Mouse (Mus musculus): ENCODE measurements around the gene Agpat1.

The Agpat1 gene

DNA sequence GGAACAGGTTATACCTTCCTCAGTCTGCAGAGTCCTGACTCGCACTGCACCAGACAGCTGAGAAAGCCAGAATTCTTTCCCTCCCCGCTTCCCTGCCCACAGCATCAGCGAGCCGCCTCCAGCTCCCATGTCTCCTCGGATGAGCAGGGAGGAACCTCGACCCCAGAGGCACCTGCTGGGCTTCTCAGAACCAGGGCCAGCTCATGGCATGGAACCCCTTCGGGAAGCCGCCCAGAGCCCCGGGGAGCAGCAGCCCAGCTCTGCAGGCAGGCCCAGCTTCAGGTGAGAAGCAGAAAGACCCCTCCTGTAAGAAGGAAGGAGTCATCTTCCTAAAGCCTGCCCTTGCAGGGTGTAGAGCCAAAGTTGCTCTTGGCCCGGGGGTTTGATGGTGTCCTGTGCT lies 48.5 kb downstream of the Agpat1 start:
- DNase-seq (ENCODE audit: low read depth, low spot score) = no peak

DNA sequence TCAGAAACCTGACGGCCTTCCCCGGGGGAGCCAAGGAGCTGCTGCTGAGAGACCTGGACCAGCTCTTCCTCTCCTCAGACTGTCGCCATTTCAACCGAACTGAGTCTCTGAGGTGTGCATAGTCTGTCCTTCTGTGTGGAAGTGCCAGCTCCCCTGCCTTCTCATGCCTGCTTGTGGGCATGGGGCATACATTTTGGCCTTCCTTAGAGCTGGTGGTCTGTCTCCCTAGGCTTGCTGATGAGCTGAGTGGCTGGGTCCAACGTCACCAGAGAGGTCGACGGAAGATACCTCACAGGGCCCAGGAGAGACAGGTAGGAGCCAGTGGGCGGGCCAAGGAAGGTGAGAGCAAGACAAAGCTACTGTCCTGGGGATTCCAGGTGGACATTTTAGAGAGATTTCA lies 48.9 kb downstream of the Agpat1 start:
- no peak for DNase-seq (ENCODE audit: low read depth, low spot score)

DNA sequence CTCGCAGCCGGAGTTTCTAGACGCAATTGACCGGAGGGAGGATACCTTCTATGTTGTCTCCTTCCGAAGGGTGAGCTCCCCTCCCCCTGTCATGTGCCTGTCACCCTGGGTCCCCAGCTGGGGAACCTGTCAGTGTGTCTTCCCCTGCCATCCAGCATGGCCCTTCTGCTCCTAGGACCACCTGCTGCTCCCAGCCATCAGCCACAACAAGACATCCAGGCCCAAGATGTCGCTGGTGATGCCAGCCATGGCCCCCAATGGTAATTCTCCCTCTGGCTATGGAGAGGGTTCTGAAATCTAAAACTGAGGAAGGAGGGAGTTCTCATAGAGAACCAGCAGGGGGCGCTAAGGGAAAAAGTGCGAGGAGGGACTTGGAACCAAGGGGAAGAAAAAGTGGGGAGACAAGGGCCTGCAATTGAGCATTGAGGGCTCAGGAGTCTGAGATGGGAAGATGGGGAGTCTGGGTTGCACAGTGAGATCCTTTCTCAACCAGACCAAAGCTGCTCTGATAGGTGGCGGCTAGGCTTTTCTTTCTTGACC lies 49.8 kb downstream of the Agpat1 start:
- peak; percentile 92 for DNase-seq (ENCODE audit: low read depth, low spot score)

DNA sequence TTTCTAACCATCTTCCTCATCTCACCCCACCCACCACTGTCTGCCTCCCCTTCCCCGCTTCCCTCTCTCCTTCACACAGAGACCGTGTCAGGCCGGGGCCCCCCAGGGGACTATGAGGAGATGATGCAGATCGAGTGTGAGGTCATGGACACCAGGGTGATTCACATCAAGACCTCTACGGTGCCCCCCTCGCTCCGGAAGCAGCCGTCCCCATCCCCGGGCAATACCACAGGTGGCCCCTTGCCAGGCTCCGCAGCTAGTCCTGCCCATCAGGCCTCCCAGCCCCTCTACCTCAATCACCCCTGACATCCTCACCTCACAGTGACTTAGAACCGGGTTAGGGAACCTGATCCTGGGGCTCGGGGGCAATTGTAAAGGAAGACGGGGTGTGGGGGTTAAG lies 50.3 kb downstream of the Agpat1 start:
- no peak for DNase-seq (ENCODE audit: low read depth, low spot score)

DNA sequence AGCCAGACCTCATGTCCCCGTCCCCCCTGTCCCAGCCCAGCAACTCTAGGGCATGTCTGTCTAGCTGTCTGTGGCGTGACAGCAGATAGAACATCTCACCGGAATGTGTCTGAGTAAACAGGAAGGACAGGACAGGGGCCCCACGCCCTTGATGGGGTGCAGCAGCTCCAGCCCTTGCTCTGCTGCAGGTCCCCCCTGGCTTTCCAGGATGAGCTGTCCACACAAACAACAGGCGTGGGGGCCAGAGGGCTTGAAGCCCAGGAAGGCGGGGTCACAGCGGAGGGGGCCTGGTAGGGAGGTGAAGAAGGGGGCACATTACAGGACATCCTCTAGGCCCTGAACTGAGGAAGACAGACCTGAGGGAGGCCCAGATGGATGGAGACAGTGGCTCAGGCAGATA lies 51.1 kb downstream of the Agpat1 start:
- no peak for DNase-seq (ENCODE audit: low read depth, low spot score)

DNA sequence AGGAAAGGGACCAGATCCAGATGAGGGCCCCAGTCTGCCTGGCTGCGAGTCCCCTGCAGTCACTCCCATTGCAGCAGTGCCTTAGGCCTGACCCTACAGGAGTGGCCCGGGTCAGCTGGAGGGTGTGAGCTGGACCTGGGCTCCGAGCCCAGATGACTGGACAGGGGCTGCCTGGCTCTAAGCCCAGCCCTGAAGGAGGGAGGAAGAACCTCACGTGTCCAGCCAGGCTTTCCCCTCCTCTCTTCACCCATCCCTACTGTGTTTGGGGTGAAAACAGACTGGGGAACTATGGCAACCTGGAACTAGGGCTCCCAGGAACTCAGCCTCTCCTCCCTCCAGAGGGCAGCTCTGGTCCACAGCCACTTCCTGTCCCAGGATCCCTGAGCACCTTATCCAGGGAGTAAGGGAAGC lies 51.5 kb downstream of the Agpat1 start:
- DNase-seq (ENCODE audit: low read depth, low spot score) = peak; percentile 99

DNA sequence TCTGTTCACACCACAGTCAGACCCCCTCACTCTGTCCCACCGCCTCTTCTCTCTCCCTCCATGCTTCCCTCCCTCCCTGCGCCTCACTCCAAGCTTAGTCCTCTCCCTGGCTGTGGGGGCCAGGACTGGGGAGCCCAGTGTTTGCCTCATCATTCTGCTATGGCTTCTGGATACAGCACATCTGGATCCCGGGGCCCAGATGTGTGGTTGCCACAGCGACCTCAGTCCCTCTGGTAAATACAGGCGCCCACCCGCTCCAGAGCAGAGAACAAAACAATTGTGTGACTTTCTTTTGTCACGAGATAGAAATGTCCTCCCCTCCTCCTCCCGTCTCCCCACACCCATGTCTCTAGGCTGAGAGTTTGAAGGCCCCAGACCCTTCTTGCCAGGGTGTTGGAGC lies 52.6 kb downstream of the Agpat1 start:
- peak; percentile 37 for DNase-seq (ENCODE audit: low read depth, low spot score)

DNA sequence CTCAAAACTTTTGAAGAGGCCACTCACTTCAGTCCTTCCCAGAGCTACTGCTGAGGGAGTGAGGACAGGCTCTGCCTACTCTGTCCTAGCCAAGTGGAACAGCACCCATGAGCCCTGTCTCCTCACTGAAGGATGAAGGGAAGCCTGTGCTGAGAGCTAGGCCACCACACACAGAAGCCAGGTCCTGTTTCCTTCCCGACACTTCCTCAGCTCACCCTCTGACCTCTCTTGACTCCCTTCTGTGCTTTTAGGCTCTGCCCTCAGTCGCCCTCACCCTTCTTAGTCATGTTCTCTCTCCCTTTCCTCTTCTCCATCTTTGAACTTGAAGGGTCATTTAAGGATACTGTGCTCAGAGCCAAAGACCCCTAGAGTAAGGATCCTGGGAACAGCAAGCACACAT lies 53.2 kb downstream of the Agpat1 start:
- DNase-seq (ENCODE audit: low read depth, low spot score) = no peak

DNA sequence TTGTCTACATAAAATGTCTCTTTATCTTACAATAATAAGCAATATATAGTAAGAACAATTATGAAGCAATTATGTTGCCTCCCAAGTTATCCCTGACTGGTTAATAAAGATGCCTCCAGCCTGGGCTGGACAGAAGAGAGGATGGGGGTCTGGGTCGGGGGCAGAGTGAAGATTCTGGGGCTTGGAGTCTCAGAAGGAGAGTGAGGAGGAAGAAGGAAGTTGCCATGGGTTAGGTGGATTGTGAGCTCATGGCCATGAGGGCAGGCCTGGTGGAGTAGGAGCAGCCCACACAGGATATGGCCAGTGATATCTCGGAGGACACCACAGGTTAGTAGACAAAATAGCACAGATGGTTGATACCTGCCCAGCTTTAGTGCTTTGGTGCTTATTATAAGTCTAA lies 54.1 kb downstream of the Agpat1 start:
- no peak for DNase-seq (ENCODE audit: low read depth, low spot score)

DNA sequence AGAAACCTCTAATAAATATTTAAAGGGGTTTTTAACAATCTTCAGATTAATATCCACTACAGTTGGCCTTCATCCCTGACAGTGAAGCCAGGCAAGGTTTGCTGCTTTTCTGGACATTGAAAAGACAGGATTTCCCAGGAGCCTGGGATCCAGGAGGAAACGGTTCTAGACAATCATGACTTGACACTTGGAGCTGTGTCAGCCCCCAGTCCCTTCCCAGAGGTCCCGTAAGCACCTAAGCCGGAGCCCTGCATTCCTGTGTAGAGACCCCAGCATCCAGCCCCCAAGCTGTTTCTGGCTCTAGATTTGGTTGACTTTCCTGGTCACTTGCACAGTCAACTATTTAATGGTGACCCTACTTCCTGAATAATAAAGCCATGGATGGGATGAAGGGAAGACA lies 54.5 kb downstream of the Agpat1 start:
- DNase-seq (ENCODE audit: low read depth, low spot score) = no peak

DNA sequence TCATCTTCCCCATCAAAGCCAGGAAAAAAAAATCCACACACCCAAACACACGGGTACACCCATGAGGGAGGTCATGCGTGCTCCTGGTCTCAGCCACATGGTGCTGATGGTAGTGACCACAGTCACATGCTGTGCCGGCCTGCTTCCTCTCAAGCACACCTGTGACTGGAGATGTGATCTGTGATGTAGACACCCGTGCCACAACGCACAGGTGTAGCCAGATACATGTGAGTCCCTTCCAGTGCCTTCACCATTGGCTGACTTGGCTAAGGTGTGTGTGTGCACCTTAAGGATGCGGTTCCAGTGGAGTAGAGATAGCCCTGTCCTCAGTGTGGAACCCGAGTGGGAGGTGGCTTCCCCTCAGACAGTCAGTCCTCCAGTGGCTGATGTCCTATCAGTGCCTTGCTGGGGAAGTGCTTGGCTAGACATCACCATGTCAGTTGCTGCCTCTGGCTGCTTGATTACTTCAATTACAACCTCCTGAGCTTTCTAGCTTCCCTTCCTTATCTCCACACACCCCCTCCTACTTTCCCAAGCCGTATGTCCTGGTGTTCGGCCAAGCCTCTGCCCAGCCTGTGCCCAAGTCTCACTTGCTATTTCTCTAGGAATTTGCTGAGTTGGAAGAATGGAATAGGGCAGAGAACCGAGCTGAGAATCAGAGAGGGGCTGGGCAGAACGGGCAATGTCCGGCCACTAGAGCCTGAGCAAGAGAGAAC lies 55.3 kb downstream of the Agpat1 start:
- DNase-seq (ENCODE audit: low read depth, low spot score) = no peak

DNA sequence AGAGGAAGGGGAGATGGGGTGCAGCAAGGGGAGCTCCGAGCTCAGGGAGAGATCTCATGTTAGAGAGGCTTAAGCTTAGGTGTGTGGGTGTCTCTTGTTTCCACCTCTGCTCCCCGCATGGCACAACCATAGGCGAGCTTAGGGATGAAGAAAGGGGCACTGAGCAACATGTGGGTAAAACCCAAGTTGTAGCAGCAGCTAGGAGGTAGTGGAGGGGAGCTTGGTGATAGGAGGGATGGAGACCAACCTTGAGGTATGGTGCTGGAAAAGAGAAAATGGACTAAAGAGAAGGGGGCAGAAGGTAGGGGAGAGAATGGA lies 55.8 kb downstream of the Agpat1 start:
- DNase-seq (ENCODE audit: low read depth, low spot score) = no peak

DNA sequence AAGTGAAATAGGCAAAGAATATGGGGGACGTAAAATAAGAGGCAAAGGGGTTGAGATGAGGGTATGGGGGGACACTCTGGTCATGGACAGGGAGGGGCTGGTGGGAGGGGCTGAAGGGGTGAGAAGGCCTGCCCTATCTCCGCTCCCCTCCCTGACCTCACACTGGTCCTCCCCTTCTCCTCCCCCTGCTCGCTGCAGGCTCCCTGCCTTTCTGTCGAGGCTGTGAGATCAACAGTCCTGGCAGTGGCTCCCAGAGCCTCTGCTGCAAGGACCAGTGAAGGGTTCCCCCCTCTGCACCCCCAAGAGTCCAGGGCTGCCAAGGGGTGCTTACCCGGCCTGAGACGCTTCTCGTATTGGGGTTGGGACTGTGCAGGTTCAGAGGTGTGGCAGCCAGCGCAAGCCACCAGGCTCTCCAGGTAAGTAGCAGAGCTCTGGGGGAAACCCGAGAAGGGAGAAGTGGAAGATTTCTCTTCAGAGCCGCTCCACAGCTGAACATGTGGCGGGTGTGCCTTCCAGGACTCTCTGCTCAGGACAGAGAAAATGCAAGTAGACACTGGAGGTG lies 56.3 kb downstream of the Agpat1 start:
- DNase-seq (ENCODE audit: low read depth, low spot score) = no peak

DNA sequence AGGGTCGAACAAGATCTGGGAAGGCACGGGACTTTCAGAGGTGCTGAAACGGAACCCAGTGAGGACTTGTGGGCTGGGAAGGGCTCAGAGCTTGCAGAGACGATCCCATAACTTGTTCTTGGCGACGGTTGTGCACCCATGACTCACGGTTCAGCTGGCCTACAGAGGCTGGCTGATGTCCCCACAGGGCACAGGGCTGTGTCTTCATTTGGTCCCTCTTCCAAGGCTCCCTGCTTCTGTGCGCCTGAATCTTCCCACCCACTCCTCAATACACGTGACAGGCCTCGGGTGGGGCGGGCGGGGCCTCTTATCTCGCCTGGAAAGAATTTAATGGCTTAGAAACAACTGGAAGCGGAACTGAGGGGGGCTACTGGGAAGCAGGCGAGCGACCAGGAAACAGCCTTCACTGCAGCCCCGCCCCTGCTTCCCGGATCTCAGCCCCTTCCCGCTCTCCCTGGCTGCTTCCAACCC lies 57.1 kb downstream of the Agpat1 start:
- peak; percentile 79 for DNase-seq (ENCODE audit: low read depth, low spot score)

DNA sequence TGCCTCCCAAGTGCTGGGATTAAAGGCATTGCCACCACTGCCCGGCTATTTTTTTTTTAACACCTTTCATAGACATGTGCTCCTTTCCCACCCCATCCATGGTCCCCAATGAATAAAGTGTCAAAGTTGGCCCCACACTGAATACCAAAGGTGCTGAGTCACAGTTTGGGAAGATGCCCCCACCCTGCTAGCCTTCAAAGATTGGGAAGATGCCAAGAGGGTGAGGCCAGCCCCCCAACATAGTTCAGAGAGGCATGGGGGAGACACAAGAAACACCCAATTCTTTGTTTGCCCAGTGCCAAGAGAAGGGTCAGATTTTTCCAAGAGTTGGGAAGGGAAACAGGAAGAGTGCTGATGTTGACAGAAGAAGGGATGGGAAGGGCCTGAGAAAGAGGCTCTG lies 58.4 kb downstream of the Agpat1 start:
- DNase-seq (ENCODE audit: low read depth, low spot score) = no peak

DNA sequence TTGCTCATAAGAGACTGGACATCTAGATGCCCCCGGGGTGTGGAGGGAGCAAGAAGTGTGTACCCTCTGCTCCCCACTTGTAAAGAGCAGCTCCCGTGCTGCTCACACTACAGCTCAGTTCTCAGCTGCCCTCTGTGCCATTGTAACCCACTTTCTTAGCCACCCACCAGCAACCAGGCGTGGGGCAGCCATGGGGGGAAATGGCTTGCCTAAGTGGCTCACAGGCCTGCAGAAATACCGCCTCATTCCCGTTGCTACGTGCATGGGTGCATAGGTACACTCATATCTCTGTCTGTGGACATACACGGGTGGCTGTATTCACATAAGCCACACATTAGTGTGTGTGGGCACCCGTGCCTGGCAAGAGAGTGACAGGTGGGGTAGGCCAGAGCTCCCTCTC lies 58.9 kb downstream of the Agpat1 start:
- no peak for DNase-seq (ENCODE audit: low read depth, low spot score)
